Mouse (Mus musculus) testis, postnatal 14 days (tissue): ENCODE results near the gene 1700001C02Rik.

Experiments
- DNase-seq: peaks from one replicate; pipeline ENCODE4 v3.0.0; 2021; ENCODE audit warnings: low spot score

1700001C02Rik gene

DNA sequence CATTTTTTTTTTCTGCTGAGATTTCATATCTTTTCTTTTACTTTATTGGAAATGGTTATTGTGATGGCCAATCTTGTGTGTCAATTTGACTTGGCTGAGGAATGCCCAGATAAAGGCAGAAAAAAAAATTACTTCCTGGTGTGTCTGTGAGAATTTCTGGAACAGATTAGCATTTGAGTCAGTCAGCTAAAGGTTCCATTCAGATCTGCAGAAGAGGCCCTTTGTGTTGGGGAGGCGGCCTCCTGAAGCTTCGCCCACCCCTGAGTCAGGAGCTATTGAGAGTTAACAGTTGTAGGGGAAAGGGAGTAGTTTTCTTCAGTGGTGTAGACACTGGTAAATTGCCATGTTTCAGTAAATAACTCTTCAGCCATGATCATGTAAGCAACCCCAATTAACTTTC, 29.4 kb downstream of the 1700001C02Rik start:
- DNase-seq: no peak

DNA sequence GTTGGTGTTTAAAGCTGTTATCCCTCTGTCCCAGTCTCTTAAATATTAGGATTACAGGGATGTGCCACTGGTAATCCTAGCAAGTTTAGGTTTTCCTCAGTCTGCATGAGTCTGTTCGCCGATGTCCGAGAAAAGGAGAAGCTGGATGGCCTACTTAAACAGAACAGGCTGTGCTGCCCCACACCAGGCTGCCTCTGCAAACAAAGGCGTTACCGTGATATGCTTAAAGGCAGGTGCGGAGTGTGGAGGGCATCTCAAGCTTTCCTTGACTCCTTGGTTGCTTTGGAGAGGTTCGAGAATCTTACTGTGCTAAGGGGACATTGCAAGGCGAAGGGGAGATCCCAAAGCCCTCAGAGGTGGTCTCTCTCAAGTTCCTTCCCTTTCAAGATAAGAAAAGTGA, 31.0 kb downstream of the 1700001C02Rik start:
- no peak for DNase-seq

- DNase-seq: no peak
Measured at GRCm38 (mm10) chr5:30497299-30497698, 31.5 kb downstream of the 1700001C02Rik start.

- DNase-seq: no peak
Measured at GRCm38 (mm10) chr5:30513111-30513510, 47.3 kb downstream of the 1700001C02Rik start.

- DNase-seq: no peak
Measured at GRCm38 (mm10) chr5:30516376-30516775, 50.5 kb downstream of the 1700001C02Rik start.

GRCm38 (mm10) chr5:30518108-30518507, 52.3 kb downstream of the 1700001C02Rik start:
- no peak for DNase-seq

- no peak for DNase-seq
Measured at GRCm38 (mm10) chr5:30518547-30518946, 52.7 kb downstream of the 1700001C02Rik start.

GRCm38 (mm10) chr5:30519494-30519893, 53.6 kb downstream of the 1700001C02Rik start:
- DNase-seq: no peak

GRCm38 (mm10) chr5:30520214-30520732, 54.4 kb downstream of the 1700001C02Rik start:
- DNase-seq: no peak

DNA sequence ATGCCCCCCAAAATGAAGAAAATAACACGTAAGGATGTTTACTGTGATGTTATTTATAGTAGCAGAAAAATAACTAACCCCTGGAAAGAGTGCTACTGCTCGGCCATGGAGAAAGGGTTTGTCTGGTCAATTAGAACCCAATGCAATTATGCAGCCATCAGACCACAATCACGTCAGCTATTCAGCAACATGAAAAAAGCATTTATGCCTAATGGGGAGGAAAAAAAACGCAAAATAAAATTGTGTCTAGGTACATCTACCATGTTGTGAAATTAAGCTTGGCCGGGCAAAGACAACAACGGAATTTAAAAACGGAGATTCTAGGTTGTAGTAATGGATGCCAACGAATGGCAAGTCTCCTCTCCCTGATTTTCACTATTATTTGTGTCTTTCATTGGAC, 56.6 kb downstream of the 1700001C02Rik start:
- DNase-seq: no peak

DNA sequence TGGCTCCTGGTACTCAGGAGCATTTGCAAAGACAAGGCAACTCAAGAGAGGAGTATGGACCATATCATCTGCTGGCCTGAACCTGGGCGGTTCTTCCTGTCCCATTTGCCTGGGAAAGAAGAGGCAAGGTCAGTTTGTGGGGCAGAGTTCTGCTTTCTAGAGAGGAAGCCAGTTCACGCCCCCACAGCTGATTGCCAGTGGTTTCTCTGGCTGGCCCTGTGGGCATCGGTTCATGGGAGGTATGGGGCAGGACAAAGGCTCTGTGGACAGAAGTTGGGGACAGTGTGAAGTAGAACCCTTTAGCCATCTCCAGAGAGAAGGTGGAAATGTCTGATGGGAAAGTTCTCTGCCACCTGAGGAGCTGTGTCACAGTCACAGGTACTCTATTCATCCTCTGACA, 57.3 kb downstream of the 1700001C02Rik start:
- no peak for DNase-seq

GRCm38 (mm10) chr5:30524213-30524612, 58.4 kb downstream of the 1700001C02Rik start:
- DNase-seq: no peak

- DNase-seq: no peak
Measured at GRCm38 (mm10) chr5:30525920-30526836, 60.3 kb downstream of the 1700001C02Rik start.

DNA sequence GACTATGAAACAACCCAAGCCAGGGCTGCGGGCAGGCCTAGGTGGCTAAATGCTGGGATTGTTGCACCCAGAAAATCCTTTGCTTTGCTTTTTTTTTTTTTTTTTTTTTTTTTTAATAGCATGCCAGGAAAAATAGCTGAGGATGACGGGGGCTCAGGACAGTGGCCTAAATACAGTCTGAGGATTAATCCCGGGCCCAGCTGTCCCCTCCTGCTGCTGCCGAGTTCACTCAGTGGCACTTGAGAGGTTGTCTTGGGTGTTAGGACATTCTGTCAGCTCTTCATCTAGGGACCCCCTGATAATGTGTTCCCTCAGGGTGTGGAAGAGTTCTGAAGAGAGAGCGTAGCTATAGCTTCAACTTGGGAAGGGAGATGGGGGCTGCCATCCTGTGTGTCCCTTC, 61.3 kb downstream of the 1700001C02Rik start:
- DNase-seq: no peak

- no peak for DNase-seq
Measured at GRCm38 (mm10) chr5:30528906-30529305, 63.1 kb downstream of the 1700001C02Rik start.
